Mouse (Mus musculus) embryonic fibroblast, embryonic 13.5 days (primary cell): ENCODE data around the gene Tmem52b. TPM values are rescaled to one million over a fixed set of nuclear protein-coding genes. Genes with fewer than 3 reads are reported as not detected.

ENCODE experiments used
- H3K27ac ChIP-seq: 2 replicates; pipeline ENCODE4 v1.5.1; 2012; ENCODE audit warnings: low read length, control low read depth, inconsistent platforms; ENCODE audit not compliant: insufficient read depth
- H3K4me1 ChIP-seq: 2 replicates; pipeline ENCODE4 v1.6.1; 2011; ENCODE audit warnings: low read length; ENCODE audit not compliant: control insufficient read depth, insufficient read depth
- H3K4me3 ChIP-seq: 2 replicates; pipeline ENCODE4 v1.5.1; 2011; ENCODE audit warnings: mild to moderate bottlenecking, control low read depth, low read length; ENCODE audit not compliant: insufficient read depth
- CTCF ChIP-seq: IDR thresholded peaks from 2 replicates; pipeline ENCODE4 v1.5.1; 2011; ENCODE audit warnings: mild to moderate bottlenecking, control low read depth, low read length, moderate library complexity, borderline replicate concordance; ENCODE audit not compliant: insufficient read depth
- POLR2A ChIP-seq: IDR thresholded peaks from 2 replicates; pipeline ENCODE4 v1.6.1; 2011; ENCODE audit warnings: low read depth, mild to moderate bottlenecking, control low read depth, low read length, moderate library complexity
- polyA plus RNA-seq: library from polyadenylated mRNA; stranded (reverse); fragments of >200 nt; gene quantifications from 2 replicates; pipeline ENCODE4 v1.2.4, GENCODE M21; 2011; ENCODE audit warnings: low read depth; ENCODE audit not compliant: missing spikeins, insufficient read length

Tmem52b gene
- polyA plus RNA-seq, 1 experiment = not detected

DNA sequence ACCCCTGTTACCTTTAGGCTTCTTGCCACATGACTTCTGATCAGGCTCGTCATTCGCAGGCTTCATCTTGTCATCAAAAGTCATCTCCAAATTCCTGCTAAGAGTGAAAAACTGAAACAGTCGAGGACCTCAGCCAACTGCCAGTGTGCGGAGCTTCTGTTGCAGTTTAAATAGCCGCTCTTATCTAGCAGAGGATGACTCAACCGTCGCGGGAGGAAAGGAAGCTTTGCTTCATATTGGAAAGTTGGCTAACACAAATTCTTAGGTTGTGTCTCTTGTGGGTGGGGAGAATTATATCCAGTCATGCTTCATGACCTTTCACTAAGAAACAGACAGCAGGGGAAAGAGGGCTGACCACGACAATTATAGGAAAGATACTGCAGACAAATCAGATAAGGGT is 5.3 kb upstream of the Tmem52b start, which contains the start of gene Olr1:
Olr1 (minus strand) TSS at position 142 of the 400 bp plus-strand sequence.
- H3K4me3 ChIP-seq = no peak within 1 kb of the TSS
- H3K27ac ChIP-seq = peak within 1 kb of the TSS; percentile 47
- H3K4me1 ChIP-seq = peaks cover 8% of the 10 kb centered on the region
- TF ChIP-seq POLR2A (no peak), CTCF (no peak)

DNA sequence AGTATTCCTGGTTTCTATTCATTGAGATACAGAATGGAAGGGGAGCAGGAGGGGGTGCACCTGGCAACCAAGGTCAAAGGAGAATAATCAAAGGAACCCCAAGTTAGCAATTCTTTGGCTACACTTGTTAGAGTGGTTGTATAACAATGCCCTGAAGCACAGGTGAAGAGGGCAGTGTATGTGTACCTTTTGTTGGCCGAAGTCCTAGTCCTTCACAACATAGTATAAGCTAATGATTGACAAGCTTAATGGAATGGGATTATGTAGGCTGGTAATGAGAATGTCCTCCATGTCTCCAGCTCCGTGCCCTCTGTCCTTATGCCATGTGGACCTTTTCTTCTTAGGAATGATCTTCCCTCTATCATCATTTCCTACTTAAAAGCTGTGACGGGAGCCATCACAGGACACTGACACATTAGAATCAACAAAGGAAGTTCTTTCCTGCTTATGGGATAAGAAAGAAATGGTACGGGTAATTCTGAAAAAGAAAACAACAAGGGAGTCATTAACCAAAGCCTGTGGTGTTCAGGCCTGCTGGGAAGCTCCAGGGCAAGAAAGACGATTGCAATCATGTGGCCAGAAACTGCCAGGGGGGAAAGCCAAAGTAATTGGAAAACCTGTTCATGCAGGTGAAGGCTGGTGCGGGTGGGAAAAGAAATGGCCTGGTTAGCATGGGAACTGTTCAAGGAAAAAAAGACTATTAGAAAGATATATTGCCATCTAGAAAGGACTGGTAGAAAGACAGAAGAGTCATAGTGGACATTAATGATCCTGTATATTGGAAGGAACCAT is 2.0 kb upstream of the Tmem52b start:
- TF ChIP-seq CTCF (no peak), POLR2A (no peak)
- H3K27ac ChIP-seq = no peak overlapping the region
- H3K4me1 ChIP-seq = peaks cover 19% of the 10 kb centered on the region
- H3K4me3 ChIP-seq = no peak overlapping the region

DNA sequence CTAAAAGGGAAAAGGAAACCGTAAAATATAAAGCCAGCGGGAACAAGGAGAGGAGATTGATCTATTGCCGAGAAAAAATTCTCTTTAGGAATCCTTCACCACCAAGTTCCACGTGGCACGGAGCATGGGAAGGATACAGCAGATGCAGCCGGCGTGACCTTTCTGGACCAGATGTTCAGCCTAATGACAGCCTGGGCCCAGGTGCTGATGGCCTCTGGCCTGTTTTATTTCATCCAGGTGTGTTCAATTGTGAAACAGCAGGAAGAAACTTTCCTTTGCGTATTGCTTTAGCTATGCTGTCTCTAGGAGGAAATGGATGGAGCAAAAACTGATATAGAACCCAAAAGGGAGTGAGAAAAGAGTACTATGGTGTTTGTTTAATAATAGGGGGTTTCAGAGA is 513 bp downstream of the Tmem52b start:
- Histone ChIP-seq H3K4me1 (peaks cover 19% of the 10 kb centered on the region), H3K4me3 (no peak overlapping the region), H3K27ac (peak overlapping the region; percentile 19; the same call in 1 of the 2 replicates)
- TF ChIP-seq POLR2A (no peak), CTCF (no peak)

DNA sequence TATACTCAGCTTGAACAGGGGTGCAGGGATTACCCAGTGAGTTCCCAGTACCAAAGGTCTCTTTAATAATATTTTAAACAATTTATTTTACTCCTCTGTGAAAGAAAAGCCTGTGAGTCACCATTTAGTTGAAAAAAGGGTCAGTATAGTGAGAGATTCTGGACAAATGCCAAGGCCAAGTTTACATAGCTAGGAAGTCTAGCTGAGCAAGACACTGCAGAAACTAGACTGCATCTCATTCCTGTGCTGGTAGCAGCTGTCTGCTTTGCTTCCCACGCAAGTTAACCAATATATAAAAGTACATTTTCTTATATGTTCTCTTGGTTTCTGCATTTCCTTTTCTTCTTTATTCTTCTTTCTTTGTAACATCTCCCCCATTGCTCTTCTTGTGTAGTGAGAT is 1.1 kb downstream of the Tmem52b start:
- peak overlapping the region; percentile 87 for H3K27ac ChIP-seq
- TF ChIP-seq CTCF (no peak), POLR2A (no peak)

DNA sequence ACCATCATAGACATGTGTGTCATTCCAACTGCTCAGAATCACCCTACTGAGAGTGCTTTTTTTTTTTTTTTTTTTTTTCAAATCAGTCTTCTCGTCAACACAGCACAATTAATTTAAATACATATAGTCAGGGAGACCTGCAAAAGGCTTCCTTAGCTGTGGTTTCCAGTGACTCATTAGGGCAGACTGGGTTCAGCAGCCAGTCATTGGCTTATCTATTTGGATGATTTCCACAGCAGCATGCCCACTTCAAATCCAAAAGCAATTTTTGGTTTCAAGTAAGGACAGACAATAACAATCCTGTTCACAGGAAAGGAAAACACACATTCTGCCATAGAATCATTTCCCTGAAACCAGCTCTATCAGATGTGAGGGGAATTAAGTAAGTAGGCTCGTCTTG is 2.0 kb downstream of the Tmem52b start:
- Histone ChIP-seq H3K4me1 (peaks cover 19% of the 10 kb centered on the region), H3K27ac (peak overlapping the region; percentile 87; the same call in 1 of the 2 replicates), H3K4me3 (no peak overlapping the region)
- TF ChIP-seq CTCF (no peak), POLR2A (no peak)

More for the DNA sequence above, 1.1 kb downstream of the Tmem52b start:
- Histone ChIP-seq H3K4me1 (peaks cover 19% of the 10 kb centered on the region), H3K4me3 (no peak overlapping the region)

DNA sequence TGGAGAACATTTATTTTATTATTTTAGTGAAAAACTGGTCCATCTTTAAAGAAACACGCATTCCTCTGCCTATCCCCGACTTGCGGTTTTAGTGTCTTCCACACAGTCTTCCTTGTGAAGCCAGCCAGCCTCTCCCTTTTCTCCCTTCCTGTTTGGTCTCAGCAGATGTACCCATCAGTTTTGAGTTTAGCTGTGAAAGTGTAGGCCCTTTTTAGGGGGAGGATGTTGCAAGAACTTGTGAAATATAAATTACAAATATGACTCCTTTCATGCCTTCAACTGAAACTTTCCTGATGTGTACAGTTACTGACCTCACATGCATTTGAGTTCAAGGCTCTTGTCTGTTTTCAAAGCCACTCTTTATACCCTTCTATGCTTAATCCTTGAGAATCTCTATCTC is 2.7 kb downstream of the Tmem52b start:
- Histone ChIP-seq H3K4me1 (peaks cover 19% of the 10 kb centered on the region), H3K4me3 (no peak overlapping the region), H3K27ac (no peak overlapping the region)
- TF ChIP-seq POLR2A (no peak), CTCF (no peak)

DNA sequence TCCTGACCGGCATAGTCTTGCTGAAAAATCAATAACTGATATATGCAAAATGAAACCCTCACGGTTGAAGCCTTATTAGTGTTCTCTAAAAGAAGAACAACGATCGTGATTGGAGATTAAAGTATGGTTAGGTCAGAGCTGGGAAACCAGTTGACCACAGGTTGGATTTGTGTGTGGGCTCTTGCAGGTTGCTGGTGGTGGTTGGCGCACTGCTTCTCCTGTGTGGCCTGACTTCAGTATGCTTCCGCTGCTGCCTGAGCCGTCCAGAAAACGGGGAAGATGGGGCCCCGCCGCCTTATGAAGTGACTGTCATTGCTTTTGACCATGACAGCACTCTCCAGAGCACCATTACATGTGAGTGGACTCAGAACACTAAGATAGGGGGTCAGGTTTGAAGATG is 4.0 kb downstream of the Tmem52b start:
- Histone ChIP-seq H3K27ac (no peak overlapping the region), H3K4me3 (no peak overlapping the region), H3K4me1 (peaks cover 13% of the 10 kb centered on the region)
- TF ChIP-seq CTCF = no peak
- TF ChIP-seq POLR2A = no peak

DNA sequence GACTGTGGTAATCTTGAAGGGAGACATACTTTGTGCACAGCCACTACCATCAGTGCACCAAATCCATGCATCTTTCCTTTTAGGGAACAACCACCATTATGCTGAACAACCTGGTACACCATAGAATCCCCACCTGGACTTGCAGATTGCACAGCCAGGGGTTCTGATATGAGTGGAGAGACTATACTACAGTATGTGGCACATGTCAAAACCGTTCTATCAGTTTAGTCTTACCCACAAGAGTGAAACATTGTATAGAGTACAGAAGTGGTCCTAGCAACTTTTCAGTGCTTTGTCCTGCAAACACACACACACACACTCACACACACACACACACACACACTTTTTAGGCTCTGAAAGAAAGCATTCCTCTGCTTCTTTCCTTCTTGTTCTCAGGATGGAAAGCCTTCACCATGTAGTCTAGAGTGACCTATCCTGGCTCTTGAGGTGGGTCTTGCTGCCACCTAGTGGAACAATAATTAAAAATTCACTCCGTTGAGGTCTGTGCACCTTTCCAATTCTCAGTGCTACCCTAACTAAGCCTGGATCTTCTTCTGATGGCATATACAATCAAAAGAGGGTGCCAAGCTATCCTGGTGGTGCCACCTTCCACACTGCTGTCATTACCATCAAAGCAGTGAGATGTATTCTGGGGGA is 5.5 kb downstream of the Tmem52b start:
- no peak for TF ChIP-seq CTCF
- TF ChIP-seq POLR2A = no peak
- H3K4me3 ChIP-seq = no peak overlapping the region
- peaks cover 7% of the 10 kb centered on the region for H3K4me1 ChIP-seq

DNA sequence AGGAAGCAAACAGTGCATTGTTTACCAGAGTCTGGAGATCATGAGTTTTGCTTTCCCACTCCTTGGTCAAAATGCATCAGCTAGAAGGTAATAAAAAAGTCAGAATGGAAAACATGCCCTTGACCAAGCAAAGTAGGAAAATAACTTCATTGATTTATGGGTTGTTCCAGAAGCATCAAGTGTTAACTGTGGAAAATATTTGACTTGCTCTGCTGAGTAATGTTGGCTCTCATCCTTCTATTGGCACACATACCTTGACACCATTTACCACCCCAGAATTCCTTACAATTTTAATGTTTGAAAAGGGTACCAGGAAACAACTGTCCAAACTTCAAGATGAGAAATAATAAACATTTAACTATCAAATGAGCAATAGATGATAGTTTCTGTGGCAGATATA is 13.7 kb downstream of the Tmem52b start:
- H3K4me3 ChIP-seq = no peak overlapping the region
- TF ChIP-seq POLR2A (no peak), CTCF (no peak)
- H3K27ac ChIP-seq = no peak overlapping the region
- no peaks in the 10 kb centered on the region for H3K4me1 ChIP-seq

More for the DNA sequence above, 5.5 kb downstream of the Tmem52b start:
- H3K27ac ChIP-seq = no peak overlapping the region

DNA sequence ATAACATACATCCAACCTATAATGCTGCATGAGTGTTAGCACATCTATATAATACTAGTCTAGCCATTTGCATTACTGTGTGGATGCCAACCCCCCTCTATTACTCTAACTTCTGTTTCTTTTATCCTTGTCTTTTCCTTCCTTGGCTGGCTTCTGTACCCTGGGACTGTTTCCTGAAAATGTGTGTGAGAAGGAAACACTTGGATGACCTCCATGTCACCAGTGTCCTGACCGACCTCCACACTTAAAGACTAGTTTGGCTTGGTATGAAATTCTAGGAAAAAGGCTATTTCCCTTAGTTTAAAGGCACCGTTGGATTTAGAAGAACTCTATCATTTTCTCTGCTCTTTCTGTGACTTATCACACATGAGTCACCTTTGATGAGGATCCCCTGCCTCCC is 15.1 kb downstream of the Tmem52b start:
- H3K4me1 ChIP-seq = 0 out of 2 replicates have a peak, but pooled peaks cover under 1% of the 10 kb centered on the region
- H3K27ac ChIP-seq = no peak overlapping the region
- no peak for TF ChIP-seq POLR2A
- TF ChIP-seq CTCF = no peak
- H3K4me3 ChIP-seq = no peak overlapping the region
